Mouse (Mus musculus) testis, postnatal 14 days (tissue): Measurements from ENCODE around the gene Epb41l4b.

Experiments used
- DNase-seq: peaks from one replicate; pipeline ENCODE4 v3.0.0; 2021; ENCODE audit warnings: low spot score

Gene Epb41l4b

GRCm38 (mm10) chr4:57153068-57153835 lies 10.0 kb upstream of the Epb41l4b start:
- no peak for DNase-seq

GRCm38 (mm10) chr4:57148182-57148581 lies 4.9 kb upstream of the Epb41l4b start:
- DNase-seq = no peak

GRCm38 (mm10) chr4:57142374-57143025 lies 737 bp downstream of the Epb41l4b start:
- no peak for DNase-seq

GRCm38 (mm10) chr4:57141908-57142361 lies 1.3 kb downstream of the Epb41l4b start:
- DNase-seq = peak; percentile 64

GRCm38 (mm10) chr4:57140992-57141717 lies 2.1 kb downstream of the Epb41l4b start:
- DNase-seq = no peak

GRCm38 (mm10) chr4:57140200-57140799 lies 2.9 kb downstream of the Epb41l4b start:
- no peak for DNase-seq

GRCm38 (mm10) chr4:57139433-57139832 lies 3.8 kb downstream of the Epb41l4b start:
- no peak for DNase-seq

- DNase-seq = no peak
These were observed 5.2 kb downstream of the Epb41l4b start for GRCm38 (mm10) chr4:57138093-57138440.

GRCm38 (mm10) chr4:57137371-57138092 lies 5.7 kb downstream of the Epb41l4b start:
- DNase-seq = no peak

GRCm38 (mm10) chr4:57135431-57135830 lies 7.8 kb downstream of the Epb41l4b start:
- no peak for DNase-seq

- no peak for DNase-seq
These were observed 8.7 kb downstream of the Epb41l4b start for GRCm38 (mm10) chr4:57134554-57134953.

GRCm38 (mm10) chr4:57131839-57132238 lies 11.4 kb downstream of the Epb41l4b start:
- DNase-seq = no peak

GRCm38 (mm10) chr4:57129718-57130515 lies 13.3 kb downstream of the Epb41l4b start:
- no peak for DNase-seq

- DNase-seq = no peak
These were observed 20.2 kb downstream of the Epb41l4b start for GRCm38 (mm10) chr4:57123003-57123402.

- DNase-seq = no peak
These were observed 21.1 kb downstream of the Epb41l4b start for GRCm38 (mm10) chr4:57122166-57122565.

GRCm38 (mm10) chr4:57120563-57120962 lies 22.7 kb downstream of the Epb41l4b start:
- no peak for DNase-seq

- DNase-seq = no peak
These were observed 23.3 kb downstream of the Epb41l4b start for GRCm38 (mm10) chr4:57119976-57120375.

GRCm38 (mm10) chr4:57118883-57119282 lies 24.4 kb downstream of the Epb41l4b start:
- no peak for DNase-seq

- no peak for DNase-seq
These were observed 27.0 kb downstream of the Epb41l4b start for GRCm38 (mm10) chr4:57116278-57116677.

GRCm38 (mm10) chr4:57114617-57115592 lies 28.3 kb downstream of the Epb41l4b start:
- no peak for DNase-seq
